Mouse (Mus musculus) liver, adult 2 months (tissue): ENCODE data around the gene Styxl1. TPM values are rescaled to one million over a fixed set of nuclear protein-coding genes. Genes with fewer than 3 reads are reported as not detected.
A peak's percentile ranks its signal among the peaks of the same experiment; 100 is the strongest.

Experiments
- DNase-seq: peaks from one replicate; pipeline ENCODE4 v3.0.0-alpha.2; 2011; ENCODE audit warnings: low read depth, low spot score; ENCODE audit errors: extremely low read depth
- H3K27ac ChIP-seq: fragments of 200-500 bp; replicated peaks from 2 replicates; pipeline ENCODE4 v1.5.1; 2012; ENCODE audit warnings: low read depth, mild to moderate bottlenecking, control low read depth, inconsistent platforms, low read length; ENCODE audit not compliant: insufficient read depth
- H3K27me3 ChIP-seq: fragments of 200-500 bp; 2 replicates; pipeline ENCODE4 v1.6.1; 2012; ENCODE audit warnings: mild to moderate bottlenecking, moderate library complexity, low read length, inconsistent platforms; ENCODE audit not compliant: control insufficient read depth, insufficient read depth
- H3K36me3 ChIP-seq: fragments of 200-500 bp; 2 replicates; pipeline ENCODE4 v1.6.1; 2012; ENCODE audit warnings: low read length, inconsistent platforms; ENCODE audit not compliant: control insufficient read depth, insufficient read depth
- H3K4me1 ChIP-seq: fragments of 200-500 bp; 2 replicates; pipeline ENCODE4 v1.6.1; 2011; ENCODE audit warnings: low read length; ENCODE audit not compliant: control insufficient read depth, insufficient read depth
- H3K4me3 ChIP-seq: fragments of 200-500 bp; 2 replicates; pipeline ENCODE4 v1.5.1; 2011; ENCODE audit warnings: low read depth, mild to moderate bottlenecking, control low read depth, low read length, moderate library complexity; ENCODE audit not compliant: insufficient read depth
- H3K79me2 ChIP-seq: fragments of 200-500 bp; 2 replicates; pipeline ENCODE4 v1.6.1; 2012; ENCODE audit warnings: inconsistent platforms, mild to moderate bottlenecking, low read length, moderate library complexity; ENCODE audit not compliant: control insufficient read depth, insufficient read depth
- H3K9ac ChIP-seq: fragments of 200-500 bp; 2 replicates; pipeline ENCODE4 v1.6.1; 2012; ENCODE audit warnings: low read depth, mild to moderate bottlenecking, control low read depth, inconsistent platforms, low read length
- CTCF ChIP-seq: fragments of 200-500 bp; IDR thresholded peaks from 2 replicates; pipeline ENCODE4 v1.5.1; 2011; ENCODE audit warnings: low read depth, low read length, control low read depth
- POLR2A ChIP-seq: fragments of 200-500 bp; IDR thresholded peaks from 2 replicates; pipeline ENCODE4 v1.6.1; 2011; ENCODE audit warnings: low read length, control low read depth; ENCODE audit not compliant: insufficient read depth; ENCODE audit errors: extremely low read depth
- WGBS: fragments of 180-500 bp; shearing (Covaris S2); methylation state at CpG from one replicate; pipeline ENCODE4 v1.1.7; 2018; 5-methylcytosine and 5-hydroxymethylcytosine counted together
- polyA plus RNA-seq: library from polyadenylated mRNA; depleted of rRNA; stranded (reverse); fragments of >200 nt; gene quantifications from 2 replicates; pipeline ENCODE4 v1.2.3, GENCODE M21; 2012
- total RNA-seq: library from RNA; depleted of rRNA; stranded (reverse); fragments of >200 nt; gene quantifications from 2 replicates; pipeline ENCODE4 v1.2.3, GENCODE M21; 2014

Styxl1 gene
- total and polyA plus RNA-seq, 2 experiments, result 0.18 to 0.23 TPM

GRCm38 (mm10) chr5:135728361-135728760 lies 49.8 kb downstream of the Styxl1 start:
- Histone ChIP-seq H3K27me3 (no peaks in the 10 kb centered on the region), H3K4me1 (peaks cover 25% of the 10 kb centered on the region), H3K9ac (no peak overlapping the region), H3K27ac (no peak overlapping the region), H3K79me2 (no peaks in the 10 kb centered on the region), H3K4me3 (no peak overlapping the region), H3K36me3 (peaks cover 73% of the 10 kb centered on the region)
- 75% methylated on average over 13 of the region's 13 CpGs for WGBS
- peak; percentile 10 for DNase-seq
- no peak for TF ChIP-seq POLR2A
- no peak for TF ChIP-seq CTCF

- Histone ChIP-seq H3K27me3 (no peaks in the 10 kb centered on the region), H3K27ac (no peak overlapping the region), H3K79me2 (no peaks in the 10 kb centered on the region), H3K4me3 (no peak overlapping the region), H3K36me3 (peaks cover 68% of the 10 kb centered on the region), H3K4me1 (peaks cover 29% of the 10 kb centered on the region), H3K9ac (no peak overlapping the region)
- TF ChIP-seq CTCF, result no peak
- TF ChIP-seq POLR2A, result no peak
- 90% methylated on average over 9 of the region's 9 CpGs for WGBS
- peak; percentile 0 for DNase-seq
These were observed 50.3 kb downstream of the Styxl1 start for GRCm38 (mm10) chr5:135727871-135728270.

GRCm38 (mm10) chr5:135726641-135727346 lies 51.4 kb downstream of the Styxl1 start:
- Histone ChIP-seq H3K9ac (no peak overlapping the region), H3K36me3 (peaks cover 62% of the 10 kb centered on the region), H3K79me2 (no peaks in the 10 kb centered on the region), H3K27ac (peak overlapping the region; percentile 27), H3K4me1 (peaks cover 35% of the 10 kb centered on the region), H3K27me3 (no peaks in the 10 kb centered on the region), H3K4me3 (no peak overlapping the region)
- peak; percentile 94 for DNase-seq
- no peak for TF ChIP-seq POLR2A
- TF ChIP-seq CTCF, result no peak
- WGBS, result 19% methylated on average over 2 of the region's 2 CpGs

- DNase-seq, result no peak
- WGBS, result 60% methylated on average over 6 of the region's 6 CpGs
- peaks cover 54% of the 10 kb centered on the region for H3K36me3 ChIP-seq
These were observed 52.2 kb downstream of the Styxl1 start for GRCm38 (mm10) chr5:135725991-135726390.

GRCm38 (mm10) chr5:135725391-135725841 lies 52.8 kb downstream of the Styxl1 start:
- TF ChIP-seq POLR2A (no peak), CTCF (no peak)
- H3K4me3 ChIP-seq, result no peak overlapping the region
- no peaks in the 10 kb centered on the region for H3K27me3 ChIP-seq
- peaks cover 49% of the 10 kb centered on the region for H3K36me3 ChIP-seq
- H3K9ac ChIP-seq, result peak overlapping the region; percentile 29; the same call in 1 of the 2 replicates
- H3K4me1 ChIP-seq, result peaks cover 41% of the 10 kb centered on the region
- no peaks in the 10 kb centered on the region for H3K79me2 ChIP-seq
- DNase-seq, result peak; percentile 57
- peak overlapping the region; percentile 27 for H3K27ac ChIP-seq
- WGBS, result 46% methylated on average over 8 of the region's 8 CpGs

More at GRCm38 (mm10) chr5:135725991-135726390, 52.2 kb downstream of the Styxl1 start:
- no peak for TF ChIP-seq POLR2A
- no peak for TF ChIP-seq CTCF
- Histone ChIP-seq H3K4me3 (no peak overlapping the region), H3K27me3 (no peaks in the 10 kb centered on the region), H3K9ac (peak overlapping the region; percentile 29; the same call in 1 of the 2 replicates), H3K27ac (peak overlapping the region; percentile 27), H3K79me2 (no peaks in the 10 kb centered on the region), H3K4me1 (peaks cover 37% of the 10 kb centered on the region)

- H3K27ac ChIP-seq, result no peak overlapping the region; the same call in 1 of the 2 replicates
- H3K27me3 ChIP-seq, result no peaks in the 10 kb centered on the region
- no peak for TF ChIP-seq POLR2A
- TF ChIP-seq CTCF, result no peak
- H3K4me3 ChIP-seq, result no peak overlapping the region
- no peaks in the 10 kb centered on the region for H3K79me2 ChIP-seq
- 52% methylated on average over 9 of the region's 9 CpGs for WGBS
- no peak overlapping the region for H3K9ac ChIP-seq
- no peak for DNase-seq
- H3K4me1 ChIP-seq, result peaks cover 45% of the 10 kb centered on the region
- H3K36me3 ChIP-seq, result peaks cover 45% of the 10 kb centered on the region
These were observed 53.5 kb downstream of the Styxl1 start for GRCm38 (mm10) chr5:135724536-135725322.
